Mouse (Mus musculus): ENCODE measurements around the gene Spaar. TPM values are rescaled to one million over a fixed set of nuclear protein-coding genes. Genes with fewer than 3 reads are reported as not detected.

Gene Spaar
- total RNA-seq (2021), result under 1 TPM; 0.34 to 0.38 TPM

GRCm38 (mm10) chr4:43729794-43730550 is at the start of gene Spaar:
Spaar (plus strand) TSS chr4:43730034.
- intact Hi-C loops (cut with DNase I), result no loop called here
- DNase-seq, result no peak

GRCm38 (mm10) chr4:43690021-43690420 is 39.8 kb upstream of the Spaar start:
- intact Hi-C loops (cut with DNase I), result no loop called here
- peak; percentile 50 for DNase-seq

DNA sequence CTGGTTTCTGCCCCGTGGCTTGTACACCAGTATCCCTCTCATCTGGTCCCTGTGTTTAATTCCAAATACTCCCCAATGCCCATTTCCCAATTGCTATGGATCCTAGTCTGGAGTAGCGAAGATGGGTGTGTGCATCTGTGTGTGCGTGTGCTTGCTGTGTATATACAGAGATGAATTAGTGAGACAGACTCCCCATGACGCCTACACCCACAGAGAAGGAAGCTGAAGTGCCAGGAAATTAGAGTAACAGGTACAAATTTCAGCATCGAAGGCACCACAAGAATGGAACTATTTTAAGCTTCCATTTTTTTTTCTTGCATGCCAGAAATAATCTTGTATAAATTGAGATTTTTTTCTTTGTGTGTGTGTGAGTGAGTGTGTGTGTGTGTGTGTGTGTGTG is 38.8 kb upstream of the Spaar start:
- intact Hi-C loops (cut with DNase I), result no loop called here
- DNase-seq, result no peak

DNA sequence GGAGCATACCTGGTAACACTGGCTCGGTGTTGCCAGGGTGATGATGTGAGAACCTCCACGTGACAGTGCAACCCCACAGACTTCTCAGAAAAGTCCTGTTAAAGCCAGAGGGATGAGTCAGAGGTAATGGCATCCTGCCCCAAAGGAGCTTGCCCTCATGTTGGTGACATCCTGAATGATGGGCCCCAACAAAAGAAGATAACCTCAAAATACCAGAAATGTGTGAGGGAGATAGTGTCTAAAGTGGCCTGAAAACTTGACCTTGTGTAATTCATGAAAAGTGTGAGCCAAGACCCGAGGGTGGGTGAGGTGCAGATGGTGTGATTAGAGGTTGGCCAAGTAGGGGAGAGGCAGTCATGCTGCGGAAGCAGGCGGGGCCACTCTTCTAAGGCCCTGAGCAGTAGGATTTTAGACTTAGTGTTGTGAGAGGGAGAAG is 36.0 kb upstream of the Spaar start:
- no peak for DNase-seq
- intact Hi-C loops (cut with DNase I), result no loop called here

GRCm38 (mm10) chr4:43694439-43695248 is 35.2 kb upstream of the Spaar start:
- DNase-seq, result no peak
- intact Hi-C loops (cut with DNase I), result no loop called here

GRCm38 (mm10) chr4:43695249-43695671 is 34.6 kb upstream of the Spaar start:
- no peak for DNase-seq
- intact Hi-C loops (cut with DNase I), result no loop called here

DNA sequence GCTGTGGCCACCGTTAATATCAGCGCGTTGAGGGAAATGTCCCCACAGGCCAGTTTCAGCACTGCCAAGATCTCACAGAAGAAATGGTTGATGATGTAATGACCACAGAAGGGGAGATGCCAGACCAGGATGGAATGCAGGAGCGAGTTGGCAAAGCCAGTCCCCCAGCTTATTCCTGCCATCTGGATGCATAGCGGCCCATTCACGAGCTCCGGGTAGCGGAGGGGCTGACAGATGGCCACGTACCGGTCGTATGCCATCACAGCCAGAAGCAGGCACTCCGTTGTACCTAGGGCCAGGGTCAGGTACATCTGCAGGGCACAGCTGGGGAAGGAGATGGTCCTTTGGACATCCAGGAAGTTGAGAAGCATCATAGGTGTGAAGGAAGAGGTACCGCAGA is 33.3 kb upstream of the Spaar start:
- intact Hi-C loops (cut with DNase I), result no loop called here
- DNase-seq, result peak; percentile 70

- no peak for DNase-seq
- intact Hi-C loops (cut with DNase I), result no loop called here
These were observed 29.1 kb upstream of the Spaar start, which contains the start of gene Olfr70 for GRCm38 (mm10) chr4:43700707-43701106. Olfr70 (minus strand) TSS chr4:43700807.

- intact Hi-C loops (cut with DNase I), result no loop called here
- DNase-seq, result no peak
These were observed 26.4 kb upstream of the Spaar start for GRCm38 (mm10) chr4:43703439-43703838.

DNA sequence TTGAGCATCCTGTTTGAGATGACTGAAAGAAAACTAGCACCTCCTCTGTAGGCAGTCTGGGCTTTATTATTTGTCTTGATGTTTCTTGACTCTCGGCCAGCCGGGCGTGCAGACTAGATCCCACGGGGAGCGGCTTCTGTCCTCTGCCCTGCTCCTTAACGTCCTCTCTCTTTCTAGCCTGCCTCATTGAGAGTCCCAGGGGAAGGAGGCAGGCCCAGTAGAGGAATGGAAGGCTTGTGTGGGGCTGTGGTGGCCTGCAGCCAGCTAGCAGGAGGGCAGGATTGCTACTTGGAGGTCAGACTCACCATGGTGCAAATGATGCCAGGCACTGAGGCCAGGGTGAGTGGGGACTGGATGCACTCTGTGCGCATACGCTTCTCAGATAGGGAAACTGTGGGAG is 26.0 kb upstream of the Spaar start:
- no peak for DNase-seq
- intact Hi-C loops (cut with DNase I), result no loop called here

DNA sequence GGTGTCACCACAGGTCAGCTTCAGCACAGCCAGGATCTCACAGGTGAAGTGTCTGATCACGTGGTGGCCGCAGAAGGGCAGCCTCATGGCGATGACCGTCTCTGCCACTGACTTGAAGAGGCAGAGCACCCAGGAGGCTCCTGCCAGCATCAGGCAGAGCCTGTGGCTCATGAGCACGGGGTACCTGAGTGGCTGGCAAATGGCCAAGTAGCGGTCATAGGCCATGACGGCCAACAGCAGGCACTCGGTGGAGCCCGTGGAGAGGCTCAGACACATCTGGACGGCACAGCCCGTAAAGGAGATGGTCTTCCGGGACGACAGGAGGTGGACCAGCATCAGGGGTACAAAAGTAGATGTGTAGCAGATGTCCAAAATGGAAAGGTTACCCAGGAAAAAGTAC is 23.8 kb upstream of the Spaar start:
- no peak for DNase-seq
- intact Hi-C loops (cut with DNase I), result no loop called here

DNA sequence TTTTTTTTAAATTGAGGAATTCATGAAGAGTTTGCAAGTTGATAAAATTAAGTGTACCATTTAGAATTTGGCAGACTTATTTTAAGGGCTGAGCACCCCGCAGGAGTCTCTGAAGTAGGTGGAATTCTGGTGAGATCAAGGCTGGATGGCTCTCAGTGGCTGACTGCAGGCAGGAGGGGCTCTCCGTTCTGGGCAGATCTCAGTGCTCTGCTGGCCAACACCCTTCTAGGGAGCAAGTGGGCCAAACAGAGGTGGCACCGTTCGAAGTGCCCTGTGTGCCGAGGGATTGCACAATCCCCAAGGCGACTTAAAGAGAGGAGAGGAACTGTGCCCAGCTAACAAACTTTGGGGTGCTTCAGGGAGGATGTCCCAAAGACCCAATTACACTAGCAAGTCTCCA is 20.0 kb upstream of the Spaar start, which contains the start of gene Olfr71:
TSS of gene Olfr71 (minus strand) at position 387 of the 400 bp plus-strand sequence.
- no peak for DNase-seq
- intact Hi-C loops (cut with DNase I), result no loop called here

DNA sequence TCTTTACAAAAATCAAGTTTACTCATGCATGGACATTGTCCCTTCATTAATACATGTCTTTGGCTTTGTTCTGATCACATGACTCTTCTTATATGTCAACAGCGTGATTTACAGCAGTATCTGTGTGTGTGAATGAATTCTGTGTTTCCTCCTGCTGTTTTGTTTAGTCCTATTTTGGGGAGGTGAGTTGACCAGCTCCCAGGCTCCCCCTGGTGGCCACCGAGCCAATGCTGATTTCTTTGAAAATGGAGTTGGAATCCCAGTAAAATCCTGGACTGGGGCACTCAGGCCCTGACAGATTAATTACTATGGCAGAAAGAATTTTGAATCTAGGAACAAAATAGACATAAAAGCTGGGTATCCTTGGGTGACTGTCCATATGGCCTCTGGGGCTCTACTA is 18.0 kb upstream of the Spaar start:
- intact Hi-C loops (cut with DNase I), result no loop called here
- peak; percentile 91 for DNase-seq

GRCm38 (mm10) chr4:43713652-43714219 is 16.1 kb upstream of the Spaar start:
- no peak for DNase-seq
- intact Hi-C loops (cut with DNase I), result no loop called here

DNA sequence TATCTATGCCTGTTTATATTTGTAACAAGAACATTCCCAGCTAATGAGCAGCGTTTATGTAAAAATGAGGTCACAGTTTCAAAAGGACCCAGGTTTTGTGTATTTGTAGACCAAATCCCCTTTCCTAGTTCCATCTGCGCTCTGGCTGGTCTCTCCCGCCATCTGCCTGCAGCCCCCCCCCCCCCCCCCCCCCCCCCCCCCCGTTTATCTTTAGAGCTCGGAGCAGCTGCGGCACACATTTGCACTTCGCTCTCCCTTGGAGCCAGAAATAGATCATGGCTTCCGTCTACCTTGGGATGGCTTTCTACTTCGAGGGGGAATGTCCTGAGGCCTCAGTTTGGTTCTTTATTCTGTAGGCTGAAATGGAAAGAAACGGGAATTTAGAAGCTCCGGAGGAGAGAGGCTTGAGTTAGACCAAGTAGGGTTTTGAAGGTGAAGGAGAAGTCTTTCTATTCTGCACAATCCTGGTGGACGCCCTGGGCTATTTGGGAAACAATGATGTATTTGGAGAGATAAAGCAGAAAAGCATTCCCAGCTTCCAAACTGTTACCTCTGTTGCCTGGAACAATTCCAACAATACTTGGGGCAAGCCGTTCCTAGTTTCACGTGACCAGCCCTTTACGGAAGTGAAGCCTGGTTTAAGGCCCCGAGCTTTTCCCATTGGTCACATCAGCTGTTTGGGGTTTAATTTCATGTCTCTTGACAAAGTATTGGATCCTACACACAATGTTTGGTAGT is 9.2 kb upstream of the Spaar start:
- intact Hi-C loops (cut with DNase I), result no loop called here

GRCm38 (mm10) chr4:43722191-43722590 is 7.6 kb upstream of the Spaar start:
- no peak for DNase-seq
- intact Hi-C loops (cut with DNase I), result no loop called here

More for the DNA sequence above, 9.2 kb upstream of the Spaar start:
- no peak for DNase-seq

- DNase-seq, result peak; percentile 47
These were observed 5.1 kb upstream of the Spaar start for GRCm38 (mm10) chr4:43724764-43725163.

GRCm38 (mm10) chr4:43726228-43726993 is 3.4 kb upstream of the Spaar start:
- no peak for DNase-seq
- intact Hi-C loops (cut with DNase I), result no loop called here

More at GRCm38 (mm10) chr4:43724764-43725163, 5.1 kb upstream of the Spaar start:
- intact Hi-C loops (cut with DNase I), result no loop called here

DNA sequence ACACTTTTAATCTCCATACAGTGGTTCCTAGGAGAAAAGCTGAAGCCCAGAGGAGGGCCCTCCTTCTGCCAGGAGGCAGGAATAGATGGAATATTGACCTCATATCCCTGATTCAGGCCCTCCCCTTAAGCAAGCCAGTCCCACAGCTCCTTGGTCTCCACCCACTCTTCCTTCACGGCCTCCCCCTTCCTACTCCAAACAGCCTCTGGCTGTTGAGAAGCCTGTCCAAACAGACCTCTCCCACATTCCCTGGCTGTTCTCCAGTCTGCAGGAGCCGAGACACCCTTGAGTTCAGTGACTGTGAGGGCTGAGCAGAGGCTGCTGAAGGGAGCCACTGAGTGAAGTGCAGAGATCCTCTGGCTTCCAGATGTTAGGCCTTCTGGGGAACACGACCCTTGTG is 2.8 kb upstream of the Spaar start, which contains the start of gene Hrct1:
TSS of gene Hrct1 (plus strand) at position 194 of the 400 bp plus-strand sequence.
- intact Hi-C loops (cut with DNase I), result no loop called here
- no peak for DNase-seq

All from left cerebral cortex, postnatal 4 days (tissue).